Mouse (Mus musculus): ENCODE results near the gene Hoxa5. TPM values are rescaled to one million over a fixed set of nuclear protein-coding genes. Genes with fewer than 3 reads are reported as not detected.

Hoxa5 gene
- polyA plus RNA-seq, 1 experiment from 2014 or later, result 1.3 TPM

- no peak for ATAC-seq (replicated peaks; ENCODE audit: extremely low read depth, insufficient read depth, low FRiP score)
- peaks cover 3% of the 10 kb centered on the region; the same call in 1 of the 2 replicates for H3K4me1 ChIP-seq (ENCODE audit: control insufficient read depth, insufficient read depth, low read length)
- no peak overlapping the region for H3K4me2 ChIP-seq (ENCODE audit: low read depth, low read length)
- H3K4me3 ChIP-seq (ENCODE audit: low read length), result no peak overlapping the region
- WGBS, result 16% methylated on average over 14 of the region's 14 CpGs
- H3K36me3 ChIP-seq (ENCODE audit: control insufficient read depth, insufficient read depth), result no peaks in the 10 kb centered on the region
- H3K9ac ChIP-seq (ENCODE audit: low read length), result no peak overlapping the region
- H3K9me3 ChIP-seq (replicated peaks; ENCODE audit: control insufficient read depth, low read length), result no peaks in the 10 kb centered on the region
- H3K27ac ChIP-seq (ENCODE audit: low read length), result no peak overlapping the region
- peaks cover 81% of the 10 kb centered on the region for H3K27me3 ChIP-seq (ENCODE audit: control insufficient read depth, insufficient read depth, low read length)
These were observed 834 bp upstream of the Hoxa5 start for GRCm38 (mm10) chr6:52205221-52205620.

- Histone ChIP-seq H3K36me3 (ENCODE audit: control insufficient read depth, insufficient read depth) (no peaks in the 10 kb centered on the region), H3K27me3 (ENCODE audit: control insufficient read depth, insufficient read depth, low read length) (peaks cover 79% of the 10 kb centered on the region), H3K9ac (ENCODE audit: low read length) (peak overlapping the region; percentile 56), H3K4me3 (ENCODE audit: low read length) (peak overlapping the region; percentile 45), H3K27ac (ENCODE audit: low read length) (no peak overlapping the region; the same call in 1 of the 2 replicates), H3K4me2 (ENCODE audit: low read depth, low read length) (peak overlapping the region; percentile 56), H3K4me1 (ENCODE audit: control insufficient read depth, insufficient read depth, low read length) (peaks cover 3% of the 10 kb centered on the region; the same call in 1 of the 2 replicates), H3K9me3 (replicated peaks; ENCODE audit: control insufficient read depth, low read length) (no peaks in the 10 kb centered on the region)
- 6% methylated on average over 46 of the region's 46 CpGs for WGBS
- ATAC-seq (replicated peaks; ENCODE audit: extremely low read depth, insufficient read depth, low FRiP score), result 0 out of 2 replicates have a peak, but pooled peaks have one; percentile 41
These were observed 877 bp downstream of the Hoxa5 start for GRCm38 (mm10) chr6:52203371-52204049.

- Histone ChIP-seq H3K9me3 (replicated peaks; ENCODE audit: control insufficient read depth, low read length) (no peaks in the 10 kb centered on the region), H3K4me1 (ENCODE audit: control insufficient read depth, insufficient read depth, low read length) (peaks cover 3% of the 10 kb centered on the region; the same call in 1 of the 2 replicates), H3K4me3 (ENCODE audit: low read length) (peak overlapping the region; percentile 45), H3K27me3 (ENCODE audit: control insufficient read depth, insufficient read depth, low read length) (peaks cover 79% of the 10 kb centered on the region), H3K36me3 (ENCODE audit: control insufficient read depth, insufficient read depth) (no peaks in the 10 kb centered on the region), H3K27ac (ENCODE audit: low read length) (no peak overlapping the region), H3K4me2 (ENCODE audit: low read depth, low read length) (peak overlapping the region; percentile 1; the same call in 1 of the 2 replicates), H3K9ac (ENCODE audit: low read length) (no peak overlapping the region)
- ATAC-seq (replicated peaks; ENCODE audit: extremely low read depth, insufficient read depth, low FRiP score), result no peak
- 7% methylated on average over 10 of the region's 10 CpGs for WGBS
These were observed 1.3 kb downstream of the Hoxa5 start for GRCm38 (mm10) chr6:52203121-52203370.

- Histone ChIP-seq H3K27ac (ENCODE audit: low read length) (no peak overlapping the region), H3K36me3 (ENCODE audit: control insufficient read depth, insufficient read depth) (no peaks in the 10 kb centered on the region), H3K4me1 (ENCODE audit: control insufficient read depth, insufficient read depth, low read length) (peaks cover 3% of the 10 kb centered on the region; the same call in 1 of the 2 replicates), H3K4me3 (ENCODE audit: low read length) (peak overlapping the region; percentile 45), H3K27me3 (ENCODE audit: control insufficient read depth, insufficient read depth, low read length) (peaks cover 80% of the 10 kb centered on the region), H3K4me2 (ENCODE audit: low read depth, low read length) (peak overlapping the region; percentile 1; the same call in 1 of the 2 replicates), H3K9ac (ENCODE audit: low read length) (no peak overlapping the region), H3K9me3 (replicated peaks; ENCODE audit: control insufficient read depth, low read length) (no peaks in the 10 kb centered on the region)
- no peak for ATAC-seq (replicated peaks; ENCODE audit: extremely low read depth, insufficient read depth, low FRiP score)
- WGBS, result 8% methylated on average over 22 of the region's 22 CpGs
These were observed 1.8 kb downstream of the Hoxa5 start for GRCm38 (mm10) chr6:52202362-52203120.

- peaks cover 80% of the 10 kb centered on the region for H3K27me3 ChIP-seq (ENCODE audit: control insufficient read depth, insufficient read depth, low read length)
- WGBS, result 35% methylated on average over 1 of the region's 1 CpGs
- H3K9me3 ChIP-seq (replicated peaks; ENCODE audit: control insufficient read depth, low read length), result no peaks in the 10 kb centered on the region
- H3K4me1 ChIP-seq (ENCODE audit: control insufficient read depth, insufficient read depth, low read length), result peaks cover 3% of the 10 kb centered on the region; the same call in 1 of the 2 replicates
- ATAC-seq (replicated peaks; ENCODE audit: extremely low read depth, insufficient read depth, low FRiP score), result no peak
- H3K9ac ChIP-seq (ENCODE audit: low read length), result no peak overlapping the region
- no peak overlapping the region for H3K4me3 ChIP-seq (ENCODE audit: low read length)
- peak overlapping the region; percentile 12; the same call in 1 of the 2 replicates for H3K4me2 ChIP-seq (ENCODE audit: low read depth, low read length)
- no peaks in the 10 kb centered on the region for H3K36me3 ChIP-seq (ENCODE audit: control insufficient read depth, insufficient read depth)
- no peak overlapping the region for H3K27ac ChIP-seq (ENCODE audit: low read length)
These were observed 3.1 kb downstream of the Hoxa5 start for GRCm38 (mm10) chr6:52201269-52201668.

- WGBS, result 27% methylated on average over 10 of the region's 10 CpGs
- no peak overlapping the region for H3K9ac ChIP-seq (ENCODE audit: low read length)
These were observed 3.6 kb downstream of the Hoxa5 start for GRCm38 (mm10) chr6:52200751-52201250.

GRCm38 (mm10) chr6:52200073-52200750, 4.2 kb downstream of the Hoxa5 start:
- Histone ChIP-seq H3K27ac (ENCODE audit: low read length) (no peak overlapping the region), H3K4me3 (ENCODE audit: low read length) (no peak overlapping the region)
- WGBS, result 22% methylated on average over 30 of the region's 30 CpGs

More at GRCm38 (mm10) chr6:52200751-52201250, 3.6 kb downstream of the Hoxa5 start:
- 0 out of 2 replicates have a peak overlapping the region, but pooled peaks have one; percentile 2 for H3K4me2 ChIP-seq (ENCODE audit: low read depth, low read length)
- no peaks in the 10 kb centered on the region for H3K9me3 ChIP-seq (replicated peaks; ENCODE audit: control insufficient read depth, low read length)
- H3K27me3 ChIP-seq (ENCODE audit: control insufficient read depth, insufficient read depth, low read length), result peaks cover 80% of the 10 kb centered on the region
- H3K36me3 ChIP-seq (ENCODE audit: control insufficient read depth, insufficient read depth), result no peaks in the 10 kb centered on the region
- H3K27ac ChIP-seq (ENCODE audit: low read length), result no peak overlapping the region
- ATAC-seq (replicated peaks; ENCODE audit: extremely low read depth, insufficient read depth, low FRiP score), result no peak
- no peak overlapping the region for H3K4me3 ChIP-seq (ENCODE audit: low read length)
- peaks cover 3% of the 10 kb centered on the region; the same call in 1 of the 2 replicates for H3K4me1 ChIP-seq (ENCODE audit: control insufficient read depth, insufficient read depth, low read length)

GRCm38 (mm10) chr6:52197271-52197670, 7.1 kb downstream of the Hoxa5 start:
- H3K4me1 ChIP-seq (ENCODE audit: control insufficient read depth, insufficient read depth, low read length), result peaks cover under 1% of the 10 kb centered on the region; the same call in 1 of the 2 replicates
- no peaks in the 10 kb centered on the region for H3K36me3 ChIP-seq (ENCODE audit: control insufficient read depth, insufficient read depth)
- H3K9me3 ChIP-seq (replicated peaks; ENCODE audit: control insufficient read depth, low read length), result no peaks in the 10 kb centered on the region
- H3K4me3 ChIP-seq (ENCODE audit: low read length), result no peak overlapping the region
- peaks cover 89% of the 10 kb centered on the region for H3K27me3 ChIP-seq (ENCODE audit: control insufficient read depth, insufficient read depth, low read length)
- H3K27ac ChIP-seq (ENCODE audit: low read length), result no peak overlapping the region
- H3K4me2 ChIP-seq (ENCODE audit: low read depth, low read length), result no peak overlapping the region
- 7% methylated on average over 10 of the region's 10 CpGs for WGBS
- no peak overlapping the region for H3K9ac ChIP-seq (ENCODE audit: low read length)
- ATAC-seq (replicated peaks; ENCODE audit: extremely low read depth, insufficient read depth, low FRiP score), result 0 out of 2 replicates have a peak, but pooled peaks have one; percentile 45

More at GRCm38 (mm10) chr6:52200073-52200750, 4.2 kb downstream of the Hoxa5 start:
- Histone ChIP-seq H3K27me3 (ENCODE audit: control insufficient read depth, insufficient read depth, low read length) (peaks cover 78% of the 10 kb centered on the region), H3K9me3 (replicated peaks; ENCODE audit: control insufficient read depth, low read length) (no peaks in the 10 kb centered on the region), H3K36me3 (ENCODE audit: control insufficient read depth, insufficient read depth) (no peaks in the 10 kb centered on the region), H3K9ac (ENCODE audit: low read length) (no peak overlapping the region), H3K4me2 (ENCODE audit: low read depth, low read length) (0 out of 2 replicates have a peak overlapping the region, but pooled peaks have one; percentile 2), H3K4me1 (ENCODE audit: control insufficient read depth, insufficient read depth, low read length) (peaks cover 3% of the 10 kb centered on the region; the same call in 1 of the 2 replicates)
- no peak for ATAC-seq (replicated peaks; ENCODE audit: extremely low read depth, insufficient read depth, low FRiP score)
